Mouse (Mus musculus): ENCODE results near the gene Mrps11. TPM values are rescaled to one million over a fixed set of nuclear protein-coding genes. Genes with fewer than 3 reads are reported as not detected.

The Mrps11 gene
- total RNA-seq, 2 experiments from 2014 or later, result 25.7 to 26.9 TPM

- DNase-seq, result peak; percentile 18
- intact Hi-C loops (cut with DNase I; ENCODE audit: low total_unique reads), result loop anchor here (2.0 kb wide), 1 partner anchor 99 kb away; no protein-coding TSS in a partner anchor
Observed at GRCm38 (mm10) chr7:78791359-78792222, 8.7 kb downstream of the Mrps11 start.

- no peak for DNase-seq
- intact Hi-C loops (cut with DNase I; ENCODE audit: low total_unique reads), result loop anchor here (2.0 kb wide), 1 partner anchor 97 kb away; no protein-coding TSS in a partner anchor
Observed at GRCm38 (mm10) chr7:78793895-78794570, 11.1 kb downstream of the Mrps11 start.

- intact Hi-C loops (cut with DNase I; ENCODE audit: low total_unique reads), result no loop called here
- DNase-seq, result no peak
Observed at GRCm38 (mm10) chr7:78794571-78795092, 11.7 kb downstream of the Mrps11 start.

- DNase-seq, result no peak
- intact Hi-C loops (cut with DNase I; ENCODE audit: low total_unique reads), result no loop called here
Observed at GRCm38 (mm10) chr7:78796624-78797023, 13.7 kb downstream of the Mrps11 start.

GRCm38 (mm10) chr7:78797843-78798455 lies 15.0 kb downstream of the Mrps11 start:
- intact Hi-C loops (cut with DNase I; ENCODE audit: low total_unique reads), result no loop called here
- no peak for DNase-seq

GRCm38 (mm10) chr7:78799730-78800496 lies 17.0 kb downstream of the Mrps11 start:
- no peak for DNase-seq
- intact Hi-C loops (cut with DNase I; ENCODE audit: low total_unique reads), result no loop called here

GRCm38 (mm10) chr7:78803841-78804240 lies 20.9 kb downstream of the Mrps11 start:
- intact Hi-C loops (cut with DNase I; ENCODE audit: low total_unique reads), result no loop called here

GRCm38 (mm10) chr7:78807192-78807591 lies 24.3 kb downstream of the Mrps11 start:
- DNase-seq, result no peak
- intact Hi-C loops (cut with DNase I; ENCODE audit: low total_unique reads), result no loop called here

More at GRCm38 (mm10) chr7:78803841-78804240, 20.9 kb downstream of the Mrps11 start:
- no peak for DNase-seq

GRCm38 (mm10) chr7:78813791-78814190 lies 30.9 kb downstream of the Mrps11 start:
- intact Hi-C loops (cut with DNase I; ENCODE audit: low total_unique reads), result no loop called here
- DNase-seq, result no peak

GRCm38 (mm10) chr7:78814766-78815165 lies 31.8 kb downstream of the Mrps11 start:
- no peak for DNase-seq
- intact Hi-C loops (cut with DNase I; ENCODE audit: low total_unique reads), result no loop called here

- intact Hi-C loops (cut with DNase I; ENCODE audit: low total_unique reads), result no loop called here
Observed at GRCm38 (mm10) chr7:78818336-78818735, 35.4 kb downstream of the Mrps11 start.

GRCm38 (mm10) chr7:78826682-78827385 lies 43.9 kb downstream of the Mrps11 start:
- DNase-seq, result no peak
- intact Hi-C loops (cut with DNase I; ENCODE audit: low total_unique reads), result no loop called here

More at GRCm38 (mm10) chr7:78818336-78818735, 35.4 kb downstream of the Mrps11 start:
- DNase-seq, result no peak

GRCm38 (mm10) chr7:78827749-78828362 lies 44.9 kb downstream of the Mrps11 start:
- intact Hi-C loops (cut with DNase I; ENCODE audit: low total_unique reads), result no loop called here

GRCm38 (mm10) chr7:78835656-78836055 lies 52.7 kb downstream of the Mrps11 start:
- DNase-seq, result no peak
- intact Hi-C loops (cut with DNase I; ENCODE audit: low total_unique reads), result no loop called here

More at GRCm38 (mm10) chr7:78827749-78828362, 44.9 kb downstream of the Mrps11 start:
- no peak for DNase-seq

- no peak for DNase-seq
- intact Hi-C loops (cut with DNase I; ENCODE audit: low total_unique reads), result no loop called here
Observed at GRCm38 (mm10) chr7:78837250-78837649, 54.3 kb downstream of the Mrps11 start.

- intact Hi-C loops (cut with DNase I; ENCODE audit: low total_unique reads), result no loop called here
- no peak for DNase-seq
Observed at GRCm38 (mm10) chr7:78841601-78842000, 58.7 kb downstream of the Mrps11 start.
